Mouse (Mus musculus) forebrain, embryonic 11.5 days (tissue): ENCODE data around the gene Tespa1. TPM values are rescaled to one million over a fixed set of nuclear protein-coding genes. Genes with fewer than 3 reads are reported as not detected.
"Not testable (repeated sequence)": the region's sequence is repeated elsewhere in the genome, so short reads cannot be mapped to it uniquely, and the experiment has no call there.

ENCODE experiments used
- ATAC-seq: fragments of 200-750 bp; cut with Nextera tagmentation; replicated peaks from 2 replicates; pipeline ENCODE4 v1.8.0; 2017; ENCODE audit warnings: moderate TSS enrichment; ENCODE audit not compliant: low FRiP score
- DNase-seq: peaks from one replicate; pipeline ENCODE4 v3.0.0-alpha.2; 2017; ENCODE audit warnings: low spot score
- H3K27ac ChIP-seq: fragments of 300-500 bp; sonication (generic); 2 replicates; pipeline ENCODE4 v1.5.1; 2014; ENCODE audit warnings: low read depth, low read length
- H3K27me3 ChIP-seq: fragments of 300-500 bp; sonication (generic); 2 replicates; pipeline ENCODE4 v1.6.1; 2014; ENCODE audit warnings: mild to moderate bottlenecking, low read length, mixed read lengths; ENCODE audit not compliant: control insufficient read depth, insufficient read depth
- H3K36me3 ChIP-seq: fragments of 300-500 bp; sonication (generic); 2 replicates; pipeline ENCODE4 v1.6.1; 2014; ENCODE audit warnings: mild to moderate bottlenecking, low read length, moderate library complexity, mixed read lengths; ENCODE audit not compliant: control insufficient read depth, insufficient read depth
- H3K4me1 ChIP-seq: fragments of 300-500 bp; sonication (generic); replicated peaks from 2 replicates; pipeline ENCODE4 v1.6.1; 2014; ENCODE audit warnings: low read length, mixed read lengths; ENCODE audit not compliant: control insufficient read depth, insufficient read depth
- H3K4me2 ChIP-seq: fragments of 300-500 bp; sonication (generic); 2 replicates; pipeline ENCODE4 v1.6.1; 2014; ENCODE audit warnings: low read depth, mild to moderate bottlenecking, low read length, moderate library complexity, mixed read lengths; ENCODE audit not compliant: severe bottlenecking
- H3K4me3 ChIP-seq: fragments of 300-500 bp; sonication (generic); 2 replicates; pipeline ENCODE4 v1.5.1; 2014; ENCODE audit warnings: low read depth, low read length
- H3K9ac ChIP-seq: fragments of 300-500 bp; sonication (generic); 2 replicates; pipeline ENCODE4 v1.6.1; 2014; ENCODE audit warnings: low read length
- H3K9me3 ChIP-seq: fragments of 300-500 bp; sonication (generic); 2 replicates; pipeline ENCODE4 v1.6.1; 2016; ENCODE audit warnings: low read length, mixed read lengths; ENCODE audit not compliant: control insufficient read depth
- WGBS: fragments of 180-500 bp; shearing (Covaris S2); extraction: QIAGEN DNeasy Blood & Tissue Kit; methylation state at CpG from one replicate; pipeline ENCODE4 v1.1.7; 2014; 5-methylcytosine and 5-hydroxymethylcytosine counted together
- polyA plus RNA-seq: library from polyadenylated mRNA; unstranded; fragments of >200 nt; fragmentation: Nextera tagmentation; extraction: Ambion mirVana; gene quantifications from 2 replicates; pipeline ENCODE4 v1.2.1, GENCODE M21; 2014

Gene Tespa1
- polyA plus RNA-seq, result 0.15 TPM in 1 of 2 replicates, not detected in the other

DNA sequence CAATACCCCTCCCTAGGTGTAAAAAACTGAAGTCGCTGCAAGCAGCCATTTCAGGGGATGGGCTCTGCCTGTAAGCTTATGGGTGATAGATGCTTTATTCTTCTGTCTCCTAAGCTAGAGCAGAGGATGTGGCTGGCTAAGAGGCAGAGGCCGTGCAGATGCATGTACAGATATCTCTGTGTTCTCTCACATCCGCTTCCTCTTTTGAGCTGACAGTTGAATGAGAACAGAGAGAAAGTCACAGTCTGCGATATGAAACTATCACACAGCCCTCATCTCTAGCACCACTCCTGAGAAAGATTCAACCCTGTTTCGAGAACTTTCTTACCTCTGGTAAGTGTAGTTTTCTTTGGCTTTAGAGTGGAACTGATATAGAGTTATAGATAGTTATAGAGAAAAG, at the start of gene Tespa1:
TSS of gene Tespa1 (plus strand) at position 234 of the 400 bp plus-strand sequence.
- Histone ChIP-seq H3K36me3 (no peaks in the 10 kb centered on the region), H3K27ac (no peak within 1 kb of the TSS), H3K4me2 (no peak within 1 kb of the TSS), H3K9me3 (no peaks in the 10 kb centered on the region), H3K27me3 (no peaks in the 10 kb centered on the region), H3K9ac (no peak within 1 kb of the TSS), H3K4me1 (no peaks in the 10 kb centered on the region), H3K4me3 (no peak within 1 kb of the TSS)
- WGBS, result 88% methylated on average over 5 of the region's 5 CpGs
- no peak for ATAC-seq
- no peak for DNase-seq

DNA sequence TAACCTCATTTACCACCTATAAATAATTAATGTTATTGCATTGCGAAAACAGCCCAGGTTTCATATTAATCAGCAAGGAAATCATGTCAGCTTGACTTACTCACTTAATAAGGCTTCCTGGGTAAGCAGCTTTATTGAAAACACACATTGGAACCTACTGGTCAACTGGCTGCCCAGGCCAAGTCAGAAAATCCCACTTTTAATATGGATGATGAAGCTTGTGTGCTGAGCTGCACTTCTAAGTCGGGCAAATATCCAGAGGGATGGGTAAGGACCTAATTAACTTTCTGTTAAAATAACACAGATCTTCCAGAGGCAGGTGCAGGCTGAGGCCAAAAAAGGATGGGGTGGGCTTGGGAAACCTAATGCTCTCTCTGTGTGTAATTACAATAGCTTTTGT, 46.9 kb upstream of the Tespa1 start:
- H3K36me3 ChIP-seq, result no peaks in the 10 kb centered on the region
- ATAC-seq (no peak), DNase-seq (no peak)
- 57% methylated on average over 2 of the region's 2 CpGs for WGBS
- H3K27me3 ChIP-seq, result no peaks in the 10 kb centered on the region
- H3K9ac ChIP-seq, result no peak overlapping the region
- no peak overlapping the region for H3K4me2 ChIP-seq
- no peaks in the 10 kb centered on the region for H3K4me1 ChIP-seq
- no peaks in the 10 kb centered on the region for H3K9me3 ChIP-seq
- H3K4me3 ChIP-seq, result no peak overlapping the region
- H3K27ac ChIP-seq, result no peak overlapping the region

GRCm38 (mm10) chr10:130276496-130276895, 46.2 kb upstream of the Tespa1 start:
- Histone ChIP-seq H3K36me3 (no peaks in the 10 kb centered on the region), H3K4me1 (no peaks in the 10 kb centered on the region), H3K9ac (no peak overlapping the region), H3K4me2 (no peak overlapping the region), H3K4me3 (no peak overlapping the region), H3K27me3 (no peaks in the 10 kb centered on the region), H3K9me3 (no peaks in the 10 kb centered on the region), H3K27ac (no peak overlapping the region)
- DNase-seq (no peak), ATAC-seq (no peak)
- WGBS, result 83% methylated on average over 2 of the region's 2 CpGs

- ATAC-seq, result peak; percentile 59
- H3K27me3 ChIP-seq, result no peaks in the 10 kb centered on the region
- no peaks in the 10 kb centered on the region for H3K9me3 ChIP-seq
- H3K4me3 ChIP-seq, result no peak within 1 kb of the TSS
- under 1% methylated on average over 7 of the region's 7 CpGs for WGBS
- DNase-seq, result peak; percentile 74
- H3K4me2 ChIP-seq, result 0 out of 2 replicates have a peak within 1 kb of the TSS, but pooled peaks have one; percentile 1
- no peaks in the 10 kb centered on the region for H3K36me3 ChIP-seq
- no peak within 1 kb of the TSS for H3K9ac ChIP-seq
- no peaks in the 10 kb centered on the region for H3K4me1 ChIP-seq
- no peak within 1 kb of the TSS for H3K27ac ChIP-seq
These were observed 42.6 kb upstream of the Tespa1 start, which contains the start of gene Neurod4 for GRCm38 (mm10) chr10:130280066-130280465. Neurod4 (minus strand) TSS chr10:130280240.

- Histone ChIP-seq H3K4me3 (no peak overlapping the region), H3K27ac (no peak overlapping the region), H3K36me3 (no peaks in the 10 kb centered on the region), H3K4me2 (no peak overlapping the region), H3K27me3 (no peaks in the 10 kb centered on the region), H3K9me3 (no peaks in the 10 kb centered on the region), H3K4me1 (no peaks in the 10 kb centered on the region), H3K9ac (no peak overlapping the region)
- no peak for DNase-seq
- WGBS, result 13% methylated on average over 1 of the region's 1 CpGs
- ATAC-seq, result peak; percentile 74
These were observed 40.7 kb upstream of the Tespa1 start for GRCm38 (mm10) chr10:130281982-130282449.

GRCm38 (mm10) chr10:130287201-130287600, 35.5 kb upstream of the Tespa1 start:
- DNase-seq (no peak), ATAC-seq (no peak)
- H3K4me3 ChIP-seq, result no peak overlapping the region
- no peak overlapping the region for H3K4me2 ChIP-seq
- H3K36me3 ChIP-seq, result no peaks in the 10 kb centered on the region
- no peaks in the 10 kb centered on the region for H3K4me1 ChIP-seq
- 85% methylated on average over 1 of the region's 1 CpGs for WGBS
- H3K27ac ChIP-seq, result no peak overlapping the region
- H3K9me3 ChIP-seq, result no peaks in the 10 kb centered on the region
- no peaks in the 10 kb centered on the region for H3K27me3 ChIP-seq
- no peak overlapping the region for H3K9ac ChIP-seq

- Histone ChIP-seq H3K27ac (no peak overlapping the region), H3K4me1 (no peaks in the 10 kb centered on the region), H3K9ac (no peak overlapping the region), H3K4me3 (no peak overlapping the region), H3K27me3 (no peaks in the 10 kb centered on the region), H3K4me2 (no peak overlapping the region), H3K36me3 (no peaks in the 10 kb centered on the region), H3K9me3 (no peaks in the 10 kb centered on the region)
- no peak for DNase-seq
- 48% methylated on average over 3 of the region's 3 CpGs for WGBS
- ATAC-seq, result no peak
These were observed 34.7 kb upstream of the Tespa1 start for GRCm38 (mm10) chr10:130288007-130288406.

GRCm38 (mm10) chr10:130293741-130294408, 28.8 kb upstream of the Tespa1 start:
- Histone ChIP-seq H3K9me3 (no peaks in the 10 kb centered on the region), H3K4me1 (no peaks in the 10 kb centered on the region), H3K9ac (no peak overlapping the region), H3K4me2 (no peak overlapping the region), H3K4me3 (no peak overlapping the region), H3K36me3 (no peaks in the 10 kb centered on the region), H3K27ac (no peak overlapping the region), H3K27me3 (no peaks in the 10 kb centered on the region)
- 10% methylated on average over 3 of the region's 3 CpGs for WGBS
- ATAC-seq (peak; percentile 85), DNase-seq (no peak)

GRCm38 (mm10) chr10:130298748-130299147, 23.9 kb upstream of the Tespa1 start:
- not testable (repeated sequence) for H3K9me3 ChIP-seq, ATAC-seq, H3K27me3 ChIP-seq, H3K9ac ChIP-seq, DNase-seq, H3K36me3 ChIP-seq, H3K27ac ChIP-seq, H3K4me2 ChIP-seq, H3K4me1 ChIP-seq, H3K4me3 ChIP-seq
- 18% methylated on average over 4 of the region's 4 CpGs for WGBS
